Mouse (Mus musculus): ENCODE measurements at regions not wholly inside any gene's neighbourhood (a gene's known extent, or its start where the extent isn't known, plus 50 kb on each side); places are given as distances from the start of the nearest gene placed in this dataset.

- TF ChIP-seq POLR2A (IDR thresholded peaks at IDR 0.05; ENCODE audit: control insufficient read depth, low read depth, low read length), result no peak
- no peak for TF ChIP-seq CTCF (IDR thresholded peaks at IDR 0.05; ENCODE audit: control insufficient read depth, insufficient read depth, insufficient replicate concordance, low read depth, low read length)
Observed at GRCm38 (mm10) chr9:115617909-115618308, 291.3 kb upstream of the Gadl1 start.
